Mouse (Mus musculus): ENCODE measurements around the gene Hsp90ab1. TPM values are rescaled to one million over a fixed set of nuclear protein-coding genes. Genes with fewer than 3 reads are reported as not detected.
A peak's percentile ranks its signal among the peaks of the same experiment; 100 is the strongest.

Hsp90ab1 gene
- polyA plus RNA-seq, 1 experiment = 924 TPM

DNA sequence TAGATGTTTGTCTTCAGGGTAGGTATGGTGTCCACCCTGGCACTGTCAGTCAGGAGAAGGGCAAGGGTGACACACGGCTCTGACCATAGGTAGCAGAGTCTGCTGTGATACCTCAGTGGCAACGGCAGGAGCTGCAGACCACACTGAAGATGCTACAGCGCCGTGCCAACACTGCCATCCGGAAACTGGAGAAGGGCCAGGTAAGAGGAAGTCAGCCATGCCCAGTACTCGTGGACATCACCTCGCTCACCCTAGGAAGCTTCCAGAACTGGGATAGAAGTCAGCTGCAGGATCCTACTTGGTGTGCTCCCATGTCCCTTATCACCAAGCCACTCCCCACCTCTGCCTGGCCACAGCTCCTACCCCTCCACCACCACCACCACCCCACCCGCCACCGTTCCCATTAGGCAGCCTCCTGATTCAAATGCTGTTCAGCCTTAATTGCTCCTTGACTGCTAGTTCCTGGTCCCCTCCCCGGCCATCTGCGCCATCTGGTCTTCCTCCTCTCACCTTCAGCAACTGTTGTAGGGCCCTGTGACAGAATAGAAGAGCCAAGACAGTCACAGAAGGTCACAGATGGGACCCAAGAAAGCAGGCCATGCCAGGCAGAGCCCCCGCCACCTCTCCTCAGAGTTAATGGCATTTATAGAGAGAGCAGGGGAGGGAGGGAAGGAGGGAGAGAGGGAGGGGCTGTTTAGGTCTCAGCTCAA, 54.1 kb downstream of the Hsp90ab1 start:
- Histone ChIP-seq H3K4me3 (replicated peaks; ENCODE audit: insufficient read depth, low read depth, low read length) (no peak overlapping the region), H3K4me1 (ENCODE audit: control insufficient read depth, insufficient read depth, low read length) (peaks cover 57% of the 10 kb centered on the region), H3K27me3 (ENCODE audit: control insufficient read depth, insufficient read depth, low read length) (no peaks in the 10 kb centered on the region), H3K27ac (ENCODE audit: insufficient read depth, low read length) (peak overlapping the region; percentile 84)
- peak; percentile 92 to 95 for DNase-seq
- 8% methylated on average over 12 of the region's 12 CpGs for WGBS
- TF ChIP-seq POLR2A (IDR thresholded peaks at IDR 0.05; ENCODE audit: borderline replicate concordance, insufficient read depth, low read length) (no peak), CTCF (IDR thresholded peaks at IDR 0.05; ENCODE audit: borderline replicate concordance, insufficient read depth, low read depth, low read length) (no peak; the same call in 1 of the 2 replicates)

Other genes starting within 250 kb of the Hsp90ab1 start
- 37.7 and 38.1 TPM in 2 replicates for gene Cdc5l, start 139.5 kb downstream of the Hsp90ab1 start, polyA plus RNA-seq (2012; rRNA removed)
- 2.6 TPM in 2 replicates for gene Spats1, start 97.9 kb downstream of the Hsp90ab1 start, polyA plus RNA-seq (2012; rRNA removed)
- 43.9 and 44.3 TPM in 2 replicates for gene Aars2, start 66.4 kb downstream of the Hsp90ab1 start, polyA plus RNA-seq (2012; rRNA removed)
- gene Tcte1, start 49.8 kb downstream of the Hsp90ab1 start, polyA plus RNA-seq (2012; rRNA removed) = 0.61 and 0.74 TPM in 2 replicates
- 125 and 130 TPM in 2 replicates for gene Tmem151b, start 23.6 kb downstream of the Hsp90ab1 start, polyA plus RNA-seq (2012; rRNA removed)
- 12.5 and 13.5 TPM in 2 replicates for gene Nfkbie, start 17.6 kb downstream of the Hsp90ab1 start, polyA plus RNA-seq (2012; rRNA removed)
- gene Slc35b2, start 9.4 kb downstream of the Hsp90ab1 start, polyA plus RNA-seq (2012; rRNA removed) = 71.3 and 74.0 TPM in 2 replicates
- 72.2 and 75.6 TPM in 2 replicates for gene Slc29a1, start 26.3 kb upstream of the Hsp90ab1 start, polyA plus RNA-seq (2012; rRNA removed)
- gene Mymx, start 28.8 kb upstream of the Hsp90ab1 start, polyA plus RNA-seq (2012; rRNA removed) = not detected in 2 replicates
- gene Capn11, start 86.1 kb upstream of the Hsp90ab1 start, polyA plus RNA-seq (2012; rRNA removed) = 3.8 and 4.7 TPM in 2 replicates
- gene Mrpl14, start 113.1 kb upstream of the Hsp90ab1 start, polyA plus RNA-seq (2012; rRNA removed) = 78.4 and 84.2 TPM in 2 replicates
- 196 and 199 TPM in 2 replicates for gene Tmem63b, start 113.6 kb upstream of the Hsp90ab1 start, polyA plus RNA-seq (2012; rRNA removed)
- 0.27 and 0.54 TPM in 2 replicates for gene 1600014C23Rik, start 160.6 kb upstream of the Hsp90ab1 start, polyA plus RNA-seq (2012; rRNA removed)

Measured in cerebellum, adult 2 months (tissue).